Mouse (Mus musculus): ENCODE measurements around the gene Dusp7.

GRCm38 (mm10) chr9:106386181-106386864, 17.9 kb downstream of the Dusp7 start:
- TF ChIP-seq CTCF (conservative IDR thresholded peaks at IDR 0.05; ENCODE audit: low read length) (no peak), NANOG (IDR thresholded peaks at IDR 0.05; ENCODE audit: borderline replicate concordance, low read length) (no peak), POU5F1 (IDR thresholded peaks at IDR 0.05; ENCODE audit: borderline replicate concordance, low read length) (no peak)
